In the genomic region with DNA sequence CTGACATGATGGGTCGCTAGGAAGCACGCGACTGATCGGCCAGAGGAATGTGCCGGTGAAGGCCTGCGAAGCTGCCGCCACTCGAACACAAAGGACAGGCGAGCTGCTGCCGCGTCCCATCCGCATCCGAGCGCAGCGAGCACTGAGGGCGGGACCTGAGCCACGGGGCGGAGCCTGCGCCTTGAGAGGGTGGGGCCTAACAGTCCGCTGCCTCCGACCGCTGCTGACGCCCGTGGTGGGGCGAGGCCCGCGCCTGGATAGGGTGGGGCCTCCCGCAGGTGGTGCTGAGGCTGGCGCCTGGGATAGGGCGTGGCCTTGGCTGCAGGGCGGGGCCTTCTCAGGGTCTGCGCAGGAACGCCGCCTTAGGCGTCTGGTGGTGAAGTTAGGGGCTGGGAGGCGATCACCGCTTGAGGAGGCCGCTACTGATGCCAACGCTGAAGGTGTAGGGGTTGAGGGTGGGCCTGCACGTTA, we compare ENCODE assay signal across 8 mouse cellular contexts. TPM values are rescaled to one million over a fixed set of nuclear protein-coding genes. Genes with fewer than 3 reads are reported as not detected.
DNase-seq lines count a peak whose midpoint lies in the region; ATAC-seq and TF ChIP-seq lines count a peak whose summit lies in the region.

TSS of gene Ankrd10 (minus strand) at position 147 of the 471 bp plus-strand sequence.

- peak within 1 kb of the TSS; percentile 92 for H3K27ac ChIP-seq in MEL (ENCODE audit: control insufficient read depth, low read depth, low read length)
- peak within 1 kb of the TSS; percentile 48 for H3K27ac ChIP-seq in cerebellum, adult 2 months (ENCODE audit: insufficient read depth, low read length)
- peak within 1 kb of the TSS; percentile 99 for H3K27ac ChIP-seq in forebrain, postnatal 0 days (ENCODE audit: low read depth, low read length)
- peak within 1 kb of the TSS; percentile 98 for H3K27ac ChIP-seq in lung, embryonic 15.5 days

- peaks cover 0 to 19% of the 10 kb centered on the region in 2 experiments; a peak in 2 of 4 replicates for H3K36me3 ChIP-seq in MEL (ENCODE audit: control insufficient read depth in 1 of 2, insufficient read depth in 2 of 2, low read length in 2 of 2)
- peaks cover 14% of the 10 kb centered on the region for H3K36me3 ChIP-seq in forebrain, postnatal 0 days (ENCODE audit: insufficient read depth)
- peaks cover 12% of the 10 kb centered on the region; the same call in 1 of the 2 replicates for H3K36me3 ChIP-seq in lung, embryonic 15.5 days

- TF ChIP-seq POLR2A in MEL (IDR thresholded peaks at IDR 0.05; ENCODE audit: control insufficient read depth in 1 of 2, insufficient read depth in 1 of 2, low read depth in 1 of 2, low read length in 2 of 2, poor library complexity in 1 of 2), result peak; percentile 71 to 94; a peak in 3 of 4 replicates
- peak; percentile 95 for TF ChIP-seq POLR2A in cerebellum, adult 2 months (IDR thresholded peaks at IDR 0.05; ENCODE audit: borderline replicate concordance, insufficient read depth, low read length)

- peaks cover 33% of the 10 kb centered on the region for H3K79me2 ChIP-seq in MEL (ENCODE audit: control insufficient read depth, insufficient read depth, low read length, poor library complexity)

- H3K4me2 ChIP-seq in forebrain, postnatal 0 days (ENCODE audit: low read depth), result peak within 1 kb of the TSS; percentile 87
- H3K4me2 ChIP-seq in lung, embryonic 15.5 days, result peak within 1 kb of the TSS; percentile 92

- H3K4me1 ChIP-seq in MEL (ENCODE audit: control insufficient read depth in 1 of 2, insufficient read depth in 2 of 2, low read length in 2 of 2), result peaks cover 0 to 15% of the 10 kb centered on the region in 2 experiments; a peak in 2 of 4 replicates
- no peaks in the 10 kb centered on the region; the same call in 1 of the 2 replicates for H3K4me1 ChIP-seq in cerebellum, adult 2 months (ENCODE audit: control insufficient read depth, insufficient read depth, low read length)
- peaks cover 5% of the 10 kb centered on the region; the same call in 1 of the 2 replicates for H3K4me1 ChIP-seq in forebrain, postnatal 0 days (ENCODE audit: insufficient read depth)
- H3K4me1 ChIP-seq in lung, embryonic 15.5 days, result peaks cover 39% of the 10 kb centered on the region

- H3K4me3 ChIP-seq in MEL (ENCODE audit: control insufficient read depth in 1 of 2, insufficient read depth in 1 of 2, low read depth in 2 of 2, low read length in 2 of 2), result peak within 1 kb of the TSS; percentile 84
- peak within 1 kb of the TSS; percentile 59 for H3K4me3 ChIP-seq in cerebellum, adult 2 months (replicated peaks; ENCODE audit: insufficient read depth, low read depth, low read length)
- H3K4me3 ChIP-seq in forebrain, postnatal 0 days (ENCODE audit: low read depth, low read length), result peak within 1 kb of the TSS; percentile 99
- H3K4me3 ChIP-seq in lung, embryonic 15.5 days, result peak within 1 kb of the TSS; percentile 90

- peak; percentile 92 for ATAC-seq in forebrain, postnatal 0 days
- ATAC-seq in lung, embryonic 15.5 days (ENCODE audit: borderline replicate concordance, extremely low read depth, low FRiP score, low TSS enrichment), result peak; percentile 95

- no peak for TF ChIP-seq RAD21 in MEL (IDR thresholded peaks at IDR 0.05; ENCODE audit: low read depth, low read length)

- H3K27me3 ChIP-seq in MEL (ENCODE audit: control insufficient read depth in 1 of 2, insufficient read depth in 2 of 2, low read length in 2 of 2), result no peaks in the 10 kb centered on the region
- H3K27me3 ChIP-seq in cerebellum, adult 2 months (ENCODE audit: control insufficient read depth, insufficient read depth, low read length), result no peaks in the 10 kb centered on the region
- no peaks in the 10 kb centered on the region for H3K27me3 ChIP-seq in forebrain, postnatal 0 days (ENCODE audit: insufficient read depth, low read length)
- H3K27me3 ChIP-seq in lung, embryonic 15.5 days, result no peaks in the 10 kb centered on the region

- H3K9ac ChIP-seq in MEL (ENCODE audit: control insufficient read depth, low read depth, low read length, poor library complexity, severe bottlenecking), result peak within 1 kb of the TSS; percentile 94
- peak within 1 kb of the TSS; percentile 98 for H3K9ac ChIP-seq in forebrain, postnatal 0 days
- H3K9ac ChIP-seq in lung, embryonic 15.5 days, result peak within 1 kb of the TSS; percentile 89

- peak; percentile 98 for DNase-seq in MEL (ENCODE audit: low read depth, low spot score)
- peak; percentile 97 for DNase-seq in cerebellum, adult 2 months
- peak; percentile 96 for DNase-seq in forebrain, postnatal 0 days
- peak; percentile 97 for DNase-seq in heart, postnatal 4 days
- peak; percentile 93 to 94 for DNase-seq in layer of hippocampus, adult 8-10 months (ENCODE audit: low spot score in 2 of 2)
- DNase-seq in ovary, adult 18-20 months (ENCODE audit: low spot score), result peak; percentile 98
- peak; percentile 98 for DNase-seq in thymus, postnatal 0 days (ENCODE audit: low spot score)

- TF ChIP-seq CTCF in MEL (IDR thresholded peaks at IDR 0.05 in 2 of 3, conservative IDR thresholded peaks at IDR 0.05 in 1 of 3; ENCODE audit: control insufficient read depth in 1 of 3, insufficient read depth in 1 of 3, low read depth in 2 of 3, low read length in 3 of 3, poor library complexity in 1 of 3, severe bottlenecking in 1 of 3), result no peak
- no peak for TF ChIP-seq CTCF in cerebellum, adult 2 months (IDR thresholded peaks at IDR 0.05; ENCODE audit: borderline replicate concordance, insufficient read depth, low read depth, low read length)
- no peak for TF ChIP-seq CTCF in forebrain, postnatal 0 days (IDR thresholded peaks at IDR 0.05; ENCODE audit: low read depth)

- H3K9me3 ChIP-seq in MEL (replicated peaks; ENCODE audit: insufficient read depth, low read length), result no peaks in the 10 kb centered on the region
- H3K9me3 ChIP-seq in forebrain, postnatal 0 days (ENCODE audit: low read length), result no peaks in the 10 kb centered on the region
- H3K9me3 ChIP-seq in lung, embryonic 15.5 days, result no peaks in the 10 kb centered on the region

- TF ChIP-seq EP300 in MEL (IDR thresholded peaks at IDR 0.05; ENCODE audit: low read depth in 1 of 2, low read length in 2 of 2), result no peak

- under 1% methylated on average over 40 of the region's 40 CpGs for WGBS in cerebellum, adult 2 months
- WGBS in forebrain, postnatal 0 days, result under 1% methylated on average over 38 of the region's 40 CpGs
- under 1% methylated on average over 39 of the region's 40 CpGs for WGBS in lung, embryonic 15.5 days

TF ChIP-seq in MEL, 35 proteins besides CTCF, POLR2A, EP300 and RAD21:
- no peak for TF ChIP-seq MAX (IDR thresholded peaks at IDR 0.05; ENCODE audit: low read length)
- TF ChIP-seq MYB (IDR thresholded peaks at IDR 0.05; ENCODE audit: low read depth, low read length), result no peak
- TF ChIP-seq USF1 (IDR thresholded peaks at IDR 0.05; ENCODE audit: low read depth, low read length), result peak; percentile 19; the same call in 1 of the 2 replicates
- TF ChIP-seq NRF1 (IDR thresholded peaks at IDR 0.05; ENCODE audit: insufficient read depth, low read depth, low read length, poor library complexity, severe bottlenecking), result peak; percentile 63; the same call in 1 of the 2 replicates
- peak; percentile 50 for TF ChIP-seq ZMIZ1 (IDR thresholded peaks at IDR 0.05; ENCODE audit: low read depth, low read length)
- 0 out of 2 replicates have a peak, but pooled peaks have one; percentile 6 for TF ChIP-seq MYC (IDR thresholded peaks at IDR 0.05; ENCODE audit: low read depth, low read length)
- peak; percentile 72; the same call in 1 of the 2 replicates for TF ChIP-seq POLR2AphosphoS2 (IDR thresholded peaks at IDR 0.05; ENCODE audit: low read length)
- peak; percentile 32; the same call in 1 of the 2 replicates for TF ChIP-seq TBP (IDR thresholded peaks at IDR 0.05; ENCODE audit: low read depth, low read length)
- peak; percentile 91 for TF ChIP-seq NELFE (IDR thresholded peaks at IDR 0.05; ENCODE audit: low read depth, low read length)

RNA-seq across cellular contexts. Expression of gene Ankrd10, which starts in this region (rescaled TPM):
- 68.5 and 74.8 TPM in 2 replicates for total RNA-seq in MEL (2012; rRNA removed)
- 10 to 100 TPM in 1 of 2 experiments, not detected in 1; 70.4 TPM for polyA plus RNA-seq in MEL (2012; ENCODE audit: insufficient read depth in 1 of 2, insufficient read length in 2 of 2, low read depth in 1 of 2, low replicate concordance in 2 of 2, missing spikeins in 1 of 2)
- 53.0 and 53.4 TPM in 2 replicates for polyA plus RNA-seq in cerebellum, adult 2 months (2012; rRNA removed)
- 123 and 141 TPM in 2 replicates for total RNA-seq in forebrain, postnatal 0 days (2014; rRNA removed)
- polyA plus RNA-seq in forebrain, postnatal 0 days (2015; fragmentation: Nextera tagmentation; extraction: Ambion mirVana), result 79.6 and 89.2 TPM in 2 replicates
- 10 to 100 TPM; 53.7 to 59.6 TPM for total RNA-seq in heart, postnatal 4 days (2021)
- total RNA-seq in layer of hippocampus, adult 8-10 months (2022), result 10 to 100 TPM; 51.0 to 76.2 (median 67.2) TPM
- polyA plus RNA-seq in lung, embryonic 15.5 days (2015; fragmentation: Nextera tagmentation; extraction: Ambion mirVana), result 71.4 and 82.5 TPM in 2 replicates
- 105 and 110 TPM in 2 replicates for polyA plus RNA-seq in thymus, postnatal 0 days (2015; fragmentation: Nextera tagmentation; extraction: Ambion mirVana)

Comparison
In these comparisons a context has a peak if more than half of its experiments do, and no peak if none do; other contexts are left out.
1. Peak in every context shown above with its lines: DNase-seq, ATAC-seq, H3K4me3 ChIP-seq and H3K27ac ChIP-seq.
2. H3K27ac ChIP-seq: peak in every context shown above with its lines; median percentile 99 in forebrain, postnatal 0 days; 98 in lung, embryonic 15.5 days; 92 in MEL; 48 in cerebellum, adult 2 months.